ENCODE assay signal across 16 mouse cellular contexts in the genomic region with DNA sequence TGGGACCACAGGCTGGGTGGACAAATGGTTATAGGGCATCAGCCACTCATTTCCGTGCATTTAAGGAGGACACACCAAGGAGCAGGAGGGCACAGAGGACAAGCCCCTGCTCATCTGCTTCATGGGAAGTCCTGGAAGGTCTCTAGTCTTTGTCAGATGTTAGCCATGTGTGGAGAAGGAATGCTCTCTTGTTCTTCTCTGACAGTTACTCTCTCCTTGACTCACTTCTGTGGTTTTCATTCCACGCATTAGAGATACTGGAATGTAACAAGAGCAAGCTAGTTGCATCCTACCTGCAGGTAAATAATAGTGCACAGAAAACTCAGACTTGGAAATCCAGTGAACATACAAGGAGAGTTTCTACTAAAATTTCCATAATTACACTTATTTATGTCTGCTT.
"Had no signal": no experiment of that assay in that cellular context is flagged by ENCODE, and none has a peak within 500 bp of the region (broad histone marks: within the 10 kb centered on the region; RNA-seq: fewer than 3 reads in every experiment).

No protein-coding gene starts in this region.

- H3K4me2 ChIP-seq: neural tube, embryonic 13.5 days; neural tube, embryonic 15.5 days; stomach, embryonic 15.5 days had no signal

- H3K27me3 ChIP-seq: neural tube, embryonic 13.5 days; neural tube, embryonic 15.5 days; stomach, embryonic 15.5 days had no signal

- H3K4me1 ChIP-seq: neural tube, embryonic 13.5 days; neural tube, embryonic 15.5 days; stomach, embryonic 15.5 days had no signal

- H3K9ac ChIP-seq: neural tube, embryonic 13.5 days; neural tube, embryonic 15.5 days; stomach, embryonic 15.5 days had no signal

- H3K9me3 ChIP-seq: neural tube, embryonic 13.5 days; neural tube, embryonic 15.5 days; stomach, embryonic 15.5 days had no signal

- H3K4me3 ChIP-seq: neural tube, embryonic 13.5 days; neural tube, embryonic 15.5 days; stomach, embryonic 15.5 days had no signal

- H3K27ac ChIP-seq: neural tube, embryonic 13.5 days; neural tube, embryonic 15.5 days; stomach, embryonic 15.5 days; stomach, postnatal 0 days had no signal

- DNase-seq: retina, postnatal 1 day; right cerebral cortex, adult 18-20 months; right cerebral cortex, postnatal 14 days; right cerebral cortex, postnatal 25 days; right cerebral cortex, postnatal 4 days; spleen, adult 18-20 months; thymus, adult 18-20 months; thymus, adult 2 months; thymus, postnatal 14 days; thymus, postnatal 25 days; thymus, postnatal 36 days; thymus, postnatal 4 days had no signal
